Mouse (Mus musculus) right cerebral cortex, postnatal 10 days (tissue): ENCODE measurements around the gene Cavin1.

Experiments
- DNase-seq, 2 experiments: peaks; one replicate each; pipeline ENCODE4 v3.0.0; 2021; ENCODE audit warnings: low spot score in 2 of 2

Gene Cavin1

DNA sequence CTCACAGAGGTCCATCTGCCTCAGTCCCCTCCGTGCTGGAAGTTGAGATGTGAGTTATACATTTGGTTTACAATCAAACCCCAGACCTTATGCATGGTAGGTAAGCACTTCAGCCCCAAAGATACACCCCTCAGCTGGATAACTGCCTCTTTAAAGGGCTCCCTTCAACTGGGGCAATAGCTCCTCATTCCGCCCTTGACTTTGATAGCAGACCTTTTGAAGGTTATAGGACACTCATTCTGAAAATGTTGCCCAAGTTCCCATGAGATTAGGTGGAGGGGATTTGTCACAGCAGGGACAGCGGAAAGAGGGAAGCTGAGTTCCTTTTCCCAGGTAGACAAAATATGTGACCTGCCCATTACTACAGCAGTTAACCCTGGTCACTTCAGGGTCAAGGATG lies 10.5 kb upstream of the Cavin1 start:
- DNase-seq = no peak

DNA sequence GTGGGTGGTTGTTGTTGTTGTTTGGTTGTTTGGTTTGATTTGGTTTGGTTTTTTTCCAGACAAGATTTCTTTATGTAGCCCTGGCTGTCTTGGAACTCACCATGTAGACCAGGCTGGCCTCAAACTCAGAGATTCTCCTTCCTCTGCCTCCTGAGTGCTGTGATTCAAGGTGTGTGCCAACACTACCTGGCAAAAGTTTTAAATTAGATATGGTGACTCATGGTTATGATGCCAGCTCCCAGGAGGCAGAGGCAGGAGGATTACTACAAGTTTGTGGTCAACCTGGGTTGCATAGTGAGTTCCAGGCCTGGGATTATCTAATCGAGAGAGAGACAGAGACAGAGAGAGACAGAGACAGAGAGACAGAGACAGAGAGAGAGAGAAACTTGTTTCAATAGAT lies 9.8 kb upstream of the Cavin1 start:
- no peak for DNase-seq

- no peak for DNase-seq
These were observed 9.2 kb upstream of the Cavin1 start for GRCm38 (mm10) chr11:100979887-100980286.

- no peak for DNase-seq
These were observed 4.6 kb upstream of the Cavin1 start for GRCm38 (mm10) chr11:100975241-100975640.

DNA sequence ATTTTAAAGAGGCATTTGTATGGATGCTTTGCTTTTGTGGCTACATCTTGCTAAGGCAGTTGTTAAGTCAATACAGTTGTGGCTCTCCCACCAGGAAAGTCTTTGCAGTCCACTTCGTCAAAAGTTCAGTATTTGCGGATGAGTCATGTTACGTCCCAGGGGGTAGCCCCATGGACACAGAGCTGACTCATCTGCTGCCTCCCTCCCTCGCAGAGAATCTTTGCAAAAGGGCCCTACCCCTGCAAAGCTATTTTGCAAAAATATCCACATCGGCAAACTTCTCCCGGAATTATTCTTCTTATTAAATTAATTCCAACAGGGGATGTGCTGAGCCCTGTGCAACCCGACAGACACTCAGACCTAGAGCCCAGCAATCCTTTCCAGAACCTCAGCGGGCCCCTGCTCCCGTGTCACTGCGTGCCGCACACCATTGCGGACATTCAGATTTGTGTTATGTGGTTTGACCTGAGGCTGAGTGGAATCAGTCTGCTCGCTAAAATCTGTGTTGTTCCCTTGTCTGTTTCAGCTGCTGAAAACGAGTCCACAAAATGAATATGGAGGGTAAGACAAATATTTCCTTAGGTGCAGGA lies 3.8 kb upstream of the Cavin1 start:
- DNase-seq = no peak

GRCm38 (mm10) chr11:100973245-100973644 lies 2.6 kb upstream of the Cavin1 start:
- no peak for DNase-seq

GRCm38 (mm10) chr11:100971455-100971854 lies 768 bp upstream of the Cavin1 start:
- DNase-seq = no peak

GRCm38 (mm10) chr11:100969744-100970556 lies 737 bp downstream of the Cavin1 start:
- no peak for DNase-seq

- DNase-seq = no peak
These were observed 1.4 kb downstream of the Cavin1 start for GRCm38 (mm10) chr11:100969189-100969743.

GRCm38 (mm10) chr11:100968501-100968900 lies 2.2 kb downstream of the Cavin1 start:
- no peak for DNase-seq

DNA sequence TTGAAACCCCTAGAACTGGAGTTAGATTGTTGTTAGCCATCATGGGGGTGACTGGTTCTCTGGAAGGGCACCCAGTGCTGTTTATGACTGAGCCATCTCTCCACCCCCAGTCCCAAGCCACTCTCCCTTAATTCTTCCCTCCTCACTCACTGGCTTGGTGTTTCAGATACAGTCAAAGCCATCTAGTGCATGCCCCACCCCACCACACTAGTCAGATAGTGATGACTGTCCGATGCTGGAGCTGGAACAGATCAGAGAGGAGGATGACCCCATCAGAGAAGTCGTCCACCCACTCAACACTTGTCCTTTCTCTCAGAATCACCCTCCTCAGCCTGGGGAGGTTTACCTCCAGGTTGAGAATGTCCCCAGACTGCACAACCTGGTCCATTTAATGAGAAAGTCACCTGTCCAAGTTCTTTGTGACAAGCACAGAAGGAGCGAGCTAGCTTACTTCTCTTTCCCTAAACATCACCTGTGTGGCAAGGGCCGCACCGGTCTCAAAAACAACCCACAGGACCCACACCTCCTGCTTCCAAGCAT lies 2.7 kb downstream of the Cavin1 start:
- DNase-seq = no peak

- DNase-seq = no peak
These were observed 3.3 kb downstream of the Cavin1 start for GRCm38 (mm10) chr11:100967376-100967775.

DNA sequence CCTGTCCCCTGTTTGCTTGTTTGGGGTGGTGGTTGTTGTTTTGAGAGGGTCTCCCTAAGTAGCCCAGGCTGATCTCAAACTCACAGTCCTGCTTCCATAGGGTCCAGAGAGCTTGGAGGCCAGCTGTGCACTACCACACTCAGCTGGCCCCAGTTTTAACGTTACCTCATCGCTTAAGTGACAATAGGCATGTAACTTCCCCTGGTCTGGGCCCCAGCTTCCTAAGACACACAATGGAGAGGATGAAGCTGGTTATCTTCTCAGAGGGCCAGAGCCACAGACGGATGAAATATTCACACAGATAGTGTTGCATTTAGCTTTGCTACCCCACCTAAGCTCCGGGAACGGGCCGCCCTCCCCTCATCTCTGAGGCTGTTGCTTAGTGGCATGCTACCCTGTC lies 4.9 kb downstream of the Cavin1 start:
- no peak for DNase-seq

GRCm38 (mm10) chr11:100964901-100965542 lies 5.7 kb downstream of the Cavin1 start:
- DNase-seq = no peak

- DNase-seq = no peak
These were observed 6.5 kb downstream of the Cavin1 start for GRCm38 (mm10) chr11:100964180-100964579.

GRCm38 (mm10) chr11:100963647-100964046 lies 7.0 kb downstream of the Cavin1 start:
- no peak for DNase-seq

DNA sequence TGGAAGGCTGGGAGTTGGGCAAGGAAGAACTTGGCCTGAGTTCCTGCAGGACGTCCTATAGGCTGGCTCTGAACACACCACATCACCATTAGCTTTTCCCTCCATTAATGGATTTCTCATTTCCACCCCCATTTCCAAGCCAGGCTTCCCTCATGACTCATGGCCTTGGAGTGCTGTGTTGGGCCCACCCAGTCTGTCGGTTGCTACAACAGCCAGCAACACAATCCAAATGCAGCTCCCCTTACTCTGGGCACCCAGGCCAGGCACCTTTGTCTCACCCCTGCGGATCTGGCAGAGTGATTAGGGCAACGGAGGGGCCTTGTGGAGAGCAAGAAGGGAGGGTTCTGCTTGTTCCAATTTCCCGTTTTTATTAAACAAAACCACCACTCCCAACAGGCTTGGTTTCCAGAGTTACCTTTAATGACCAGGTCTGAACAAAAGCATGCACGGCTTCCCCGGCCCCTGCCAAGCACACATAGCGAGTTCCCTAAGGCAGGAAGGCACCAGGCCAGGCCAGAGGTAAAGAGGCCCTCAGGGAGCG lies 8.2 kb downstream of the Cavin1 start:
- DNase-seq = no peak

DNA sequence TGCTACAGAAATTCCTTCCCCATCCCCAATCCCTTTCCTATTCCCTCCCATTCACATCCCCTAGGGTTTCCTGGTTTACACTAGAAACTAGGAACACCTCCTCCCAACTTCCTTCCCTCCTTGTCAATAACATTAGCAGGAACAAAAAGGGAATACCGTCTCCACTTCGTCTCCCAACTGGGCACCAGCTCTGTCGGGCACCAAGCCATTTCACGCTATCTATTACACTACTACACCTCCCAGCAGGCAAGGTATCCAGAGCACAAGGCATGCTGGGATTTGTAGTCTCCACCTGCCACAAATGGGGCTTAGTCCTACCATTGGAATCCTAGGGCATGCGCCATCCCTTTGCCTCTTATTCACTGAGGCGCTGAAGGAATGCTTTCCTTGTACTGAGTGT lies 10.1 kb downstream of the Cavin1 start:
- peak; percentile 67 to 71 for DNase-seq

- no peak for DNase-seq
These were observed 10.9 kb downstream of the Cavin1 start for GRCm38 (mm10) chr11:100959826-100960225.

- peak; percentile 48 to 78 for DNase-seq
These were observed 11.2 kb downstream of the Cavin1 start for GRCm38 (mm10) chr11:100959464-100959810.

GRCm38 (mm10) chr11:100958613-100959463 lies 11.8 kb downstream of the Cavin1 start:
- DNase-seq = no peak
